Comparison of ENCODE assay signal across 16 mouse cellular contexts in the genomic region with DNA sequence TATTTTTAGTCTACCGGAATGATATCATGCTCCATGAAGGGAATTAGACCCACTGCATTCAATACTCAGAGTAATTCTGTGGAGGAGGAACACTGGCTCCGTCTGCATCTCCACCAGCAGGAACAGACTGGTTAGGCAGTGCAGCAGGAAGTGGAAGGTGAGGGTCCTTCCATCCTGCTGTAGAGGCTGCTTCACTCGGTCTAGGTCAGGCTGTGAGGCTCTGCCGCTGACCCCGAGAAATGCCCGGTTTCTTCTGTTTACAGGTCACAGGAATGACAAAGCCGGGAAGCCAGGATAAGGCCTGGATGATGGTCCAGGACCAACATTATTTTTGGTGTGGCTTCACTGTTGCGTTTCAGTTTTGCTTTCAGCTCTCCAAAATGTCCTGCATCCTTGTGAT.
"Had no signal": no experiment of that assay in that cellular context is flagged by ENCODE, and none has a peak within 500 bp of the region (broad histone marks: within the 10 kb centered on the region; RNA-seq: fewer than 3 reads in every experiment).

No protein-coding gene starts in this region.

- H3K9ac ChIP-seq: intestine, embryonic 15.5 days; liver, embryonic 15.5 days; neural tube, embryonic 12.5 days had no signal

- ATAC-seq: intestine, embryonic 15.5 days had no signal

- H3K36me3 ChIP-seq: intestine, embryonic 15.5 days; limb, embryonic 10.5 days; liver, embryonic 15.5 days; neural tube, embryonic 12.5 days had no signal

- H3K4me2 ChIP-seq: intestine, embryonic 15.5 days; liver, embryonic 11.5 days; liver, embryonic 15.5 days; neural tube, embryonic 12.5 days had no signal

- H3K4me1 ChIP-seq: liver, embryonic 15.5 days; megakaryocyte, embryonic 14.5 days had no signal

- H3K9me3 ChIP-seq: intestine, embryonic 15.5 days; limb, embryonic 10.5 days; liver, embryonic 15.5 days; neural tube, embryonic 12.5 days had no signal

- H3K27me3 ChIP-seq: intestine, embryonic 15.5 days; liver, embryonic 15.5 days; megakaryocyte, embryonic 14.5 days had no signal

- H3K27ac ChIP-seq: intestine, embryonic 15.5 days; left cerebral cortex, adult 2 months; limb, embryonic 10.5 days; liver, embryonic 15.5 days; macrophage; neural tube, embryonic 12.5 days had no signal

- H3K4me3 ChIP-seq: intestine, embryonic 15.5 days; left cerebral cortex, adult 2 months; limb, embryonic 10.5 days; liver, embryonic 15.5 days; megakaryocyte, embryonic 14.5 days; neural tube, embryonic 12.5 days had no signal

- DNase-seq: kidney, adult 18-20 months; kidney, postnatal 14 days; lung, adult 2 months; retina, postnatal 1 day; right cerebral cortex, postnatal 4 days; spleen, adult 18-20 months; thymus, adult 18-20 months; thymus, postnatal 14 days had no signal
